In the genomic region with DNA sequence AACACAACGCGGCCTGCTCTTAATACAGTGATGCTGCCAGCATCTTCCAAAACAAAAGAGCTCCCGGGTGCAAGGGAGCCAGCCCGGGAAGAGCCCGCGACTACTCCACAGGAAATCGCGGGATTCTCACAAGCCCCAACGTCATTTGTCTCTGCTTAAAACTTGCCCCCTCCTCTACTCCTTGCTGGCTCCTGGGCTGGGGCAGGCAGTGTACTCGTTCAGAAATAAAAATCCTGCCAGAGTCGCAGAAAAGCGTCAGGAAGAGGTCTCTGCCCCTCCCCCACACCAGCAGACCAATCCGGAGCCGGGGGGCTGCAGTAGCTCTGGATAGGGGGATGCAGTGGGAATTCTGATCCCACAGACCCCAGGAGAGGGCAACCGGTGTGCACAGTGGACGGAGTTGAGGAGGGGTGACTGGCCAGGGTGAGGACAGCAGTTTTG, we compare ENCODE assay signal across 9 mouse cellular contexts. TPM values are rescaled to one million over a fixed set of nuclear protein-coding genes. Genes with fewer than 3 reads are reported as not detected.
DNase-seq lines count a peak whose midpoint lies in the region; ATAC-seq and TF ChIP-seq lines count a peak whose summit lies in the region.
"Had no signal": no experiment of that assay in that cellular context is flagged by ENCODE, and none has a peak within 500 bp of the region (broad histone marks: within the 10 kb centered on the region; RNA-seq: fewer than 3 reads in every experiment).

No protein-coding gene starts in this region.

- TF ChIP-seq CTCF in layer of hippocampus, adult 2 months (conservative IDR thresholded peaks at IDR 0.05) = no peak

- H3K4me2 ChIP-seq in intestine, embryonic 14.5 days (ENCODE audit: low read length) = peak overlapping the region; percentile 50
- peak overlapping the region; percentile 59 for H3K4me2 ChIP-seq in neural tube, embryonic 13.5 days

- H3K27me3 ChIP-seq in embryonic facial prominence, embryonic 10.5 days (replicated peaks; ENCODE audit: low read depth, poor library complexity, severe bottlenecking) = peaks cover 15% of the 10 kb centered on the region; the same call in 1 of the 2 replicates
- no peaks in the 10 kb centered on the region for H3K27me3 ChIP-seq in intestine, embryonic 14.5 days (replicated peaks; ENCODE audit: control insufficient read depth, insufficient read depth, low read length)
- H3K27me3 ChIP-seq in neural tube, embryonic 13.5 days = no peaks in the 10 kb centered on the region

- DNase-seq in layer of hippocampus, adult 2 months (ENCODE audit: low spot score in 2 of 2) = no peak
- DNase-seq in layer of hippocampus, adult 11-12 months (ENCODE audit: low spot score) = no peak
- peak; percentile 80 for DNase-seq in embryonic facial prominence, embryonic 10.5 days (ENCODE audit: low spot score)
- peak; percentile 68 for DNase-seq in intestine, embryonic 14.5 days (ENCODE audit: low spot score)
- no peak for DNase-seq in adrenal gland, postnatal 14 days
- no peak for DNase-seq in right cerebral cortex, postnatal 10 days (ENCODE audit: low spot score in 2 of 2)
- DNase-seq: right cerebral cortex, postnatal 14 days had no signal

- peaks cover 34% of the 10 kb centered on the region for H3K4me1 ChIP-seq in embryonic facial prominence, embryonic 10.5 days
- H3K4me1 ChIP-seq in intestine, embryonic 14.5 days (replicated peaks; ENCODE audit: control insufficient read depth, insufficient read depth, low read length) = peaks cover 13% of the 10 kb centered on the region
- peaks cover 35% of the 10 kb centered on the region for H3K4me1 ChIP-seq in neural tube, embryonic 13.5 days (replicated peaks)

- no peak for ATAC-seq in intestine, embryonic 14.5 days (replicated peaks; ENCODE audit: low FRiP score, low TSS enrichment, low read depth)
- ATAC-seq in neural tube, embryonic 13.5 days (ENCODE audit: low read depth) = peak; percentile 59
- ATAC-seq in monocyte, adult 5-6 weeks (replicated peaks; ENCODE audit: insufficient number of reproducible peaks, low FRiP score, low TSS enrichment, poor library complexity, severe bottlenecking) = no peak

- H3K36me3 ChIP-seq in embryonic facial prominence, embryonic 10.5 days (replicated peaks) = no peaks in the 10 kb centered on the region
- no peaks in the 10 kb centered on the region for H3K36me3 ChIP-seq in intestine, embryonic 14.5 days (ENCODE audit: control insufficient read depth, insufficient read depth, low read length)
- H3K36me3 ChIP-seq in neural tube, embryonic 13.5 days = no peaks in the 10 kb centered on the region

- H3K27ac ChIP-seq in layer of hippocampus, adult 2 months = peak overlapping the region; percentile 75
- peak overlapping the region; percentile 83 for H3K27ac ChIP-seq in embryonic facial prominence, embryonic 10.5 days (replicated peaks)
- no peak overlapping the region for H3K27ac ChIP-seq in intestine, embryonic 14.5 days (ENCODE audit: low read depth)
- H3K27ac ChIP-seq in neural tube, embryonic 13.5 days (replicated peaks) = peak overlapping the region; percentile 53

- peak overlapping the region; percentile 21; the same call in 1 of the 2 replicates for H3K4me3 ChIP-seq in layer of hippocampus, adult 2 months
- H3K4me3 ChIP-seq in embryonic facial prominence, embryonic 10.5 days = peak overlapping the region; percentile 56
- peak overlapping the region; percentile 19 for H3K4me3 ChIP-seq in intestine, embryonic 14.5 days (ENCODE audit: low read depth, low read length)
- H3K4me3 ChIP-seq in neural tube, embryonic 13.5 days = peak overlapping the region; percentile 35

- no peaks in the 10 kb centered on the region for H3K9me3 ChIP-seq in embryonic facial prominence, embryonic 10.5 days
- H3K9me3 ChIP-seq in intestine, embryonic 14.5 days (ENCODE audit: control insufficient read depth, low read length) = no peaks in the 10 kb centered on the region
- no peaks in the 10 kb centered on the region for H3K9me3 ChIP-seq in neural tube, embryonic 13.5 days

- peak overlapping the region; percentile 41 for H3K9ac ChIP-seq in intestine, embryonic 14.5 days (ENCODE audit: low read length)
- H3K9ac ChIP-seq in neural tube, embryonic 13.5 days = peak overlapping the region; percentile 67

- WGBS in embryonic facial prominence, embryonic 10.5 days = 1% methylated on average over 16 of the region's 16 CpGs
- 3% methylated on average over 16 of the region's 16 CpGs for WGBS in intestine, embryonic 14.5 days
- WGBS in neural tube, embryonic 13.5 days = 2% methylated on average over 16 of the region's 16 CpGs

RNA-seq across cellular contexts. Expression of a gene that starts 50.2 kb away (rescaled TPM):
- 100 to 1,000 TPM; 298 to 309 TPM for total RNA-seq in layer of hippocampus, adult 2 months (2021)
- polyA plus RNA-seq in embryonic facial prominence, embryonic 10.5 days (2016; fragmentation: Nextera tagmentation; extraction: Ambion mirVana) = 1.1 and 3.5 TPM in 2 replicates
- 1.7 and 1.9 TPM in 2 replicates for polyA plus RNA-seq in intestine, embryonic 14.5 days (2014; fragmentation: Nextera tagmentation; extraction: Ambion mirVana)
- polyA plus RNA-seq in neural tube, embryonic 13.5 days (2015; fragmentation: Nextera tagmentation; extraction: Ambion mirVana) = 5.5 and 5.6 TPM in 2 replicates
- 0.33 and 1.6 TPM in 2 replicates for total RNA-seq in adrenal gland, postnatal 14 days (2021)
- not detected in 3 replicates for total RNA-seq in monocyte, adult 5-6 weeks (2017)

Comparison
In these comparisons a context has a peak if more than half of its experiments do, and no peak if none do; other contexts are left out.
1. DNase-seq: peak in embryonic facial prominence, embryonic 10.5 days (single experiment) and intestine, embryonic 14.5 days (single experiment); none in layer of hippocampus, adult 2 months (0 of 2), layer of hippocampus, adult 11-12 months (single experiment), adrenal gland, postnatal 14 days (single experiment) and right cerebral cortex, postnatal 10 days (0 of 2).
2. RNA of a gene that starts 50.2 kb away (total RNA-seq): 298 to 309 TPM in layer of hippocampus, adult 2 months; 0.33 to 1.6 TPM in adrenal gland, postnatal 14 days and not detected in monocyte, adult 5-6 weeks; every median in the first group is over 100 times any median in the second.
3. Peak in every context shown above with its lines, with median percentiles within 50 percentile points of each other: H3K4me3 ChIP-seq.